Mouse (Mus musculus) embryo, embryonic 9.5 days (tissue): ENCODE measurements around the gene Napsa.
A peak's percentile ranks its signal among the peaks of the same experiment; 100 is the strongest.

Source experiments
- DNase-seq: peaks from one replicate; pipeline ENCODE4 v3.0.0-alpha.2; 2017; ENCODE audit errors: extremely low spot score

Gene Napsa

DNA sequence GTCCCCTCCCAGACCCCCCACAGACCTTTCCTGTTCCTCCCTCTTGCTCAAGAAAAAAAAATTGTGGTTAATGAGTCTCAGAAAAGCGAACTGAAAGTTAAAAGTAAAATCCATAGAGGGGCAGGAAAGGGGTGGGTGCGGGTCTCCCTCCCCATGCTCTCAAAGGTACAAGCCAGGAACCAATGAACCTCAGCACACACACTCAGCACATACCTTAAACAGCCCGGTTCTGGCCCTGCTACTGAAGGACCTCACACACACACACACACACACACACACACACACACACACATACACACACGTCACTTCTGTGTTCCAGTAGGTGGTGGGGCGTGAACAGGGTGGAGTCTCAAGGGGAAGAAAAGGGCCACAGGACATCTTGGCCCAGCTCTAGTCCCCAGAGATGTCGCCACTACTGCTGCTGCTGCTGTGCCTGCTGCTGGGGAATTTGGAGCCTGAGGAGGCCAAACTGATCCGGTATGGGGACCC, at the start of gene Napsa:
Napsa (plus strand) TSS at position 168 of the 489 bp plus-strand sequence.
- DNase-seq, result no peak

DNA sequence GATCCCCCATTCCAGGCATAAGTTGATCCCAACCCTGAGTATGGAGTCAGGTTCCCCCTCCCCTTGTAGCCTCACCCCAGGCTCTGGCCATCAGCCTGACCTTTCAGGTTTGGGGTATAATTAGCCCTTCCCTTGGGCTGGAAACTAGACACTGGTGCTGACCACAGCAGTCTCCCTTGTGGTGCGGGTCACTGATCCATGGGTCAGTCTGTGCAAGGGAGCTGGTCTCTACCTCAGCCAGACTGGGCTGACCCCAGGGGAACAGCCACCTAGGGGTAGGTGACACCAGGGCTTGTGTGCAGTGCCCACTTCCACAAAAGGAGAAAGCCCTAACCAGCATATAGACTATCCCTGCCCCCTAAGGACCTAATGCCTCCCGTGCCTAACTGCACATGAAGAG, 49.1 kb upstream of the Napsa start:
- DNase-seq, result no peak

DNA sequence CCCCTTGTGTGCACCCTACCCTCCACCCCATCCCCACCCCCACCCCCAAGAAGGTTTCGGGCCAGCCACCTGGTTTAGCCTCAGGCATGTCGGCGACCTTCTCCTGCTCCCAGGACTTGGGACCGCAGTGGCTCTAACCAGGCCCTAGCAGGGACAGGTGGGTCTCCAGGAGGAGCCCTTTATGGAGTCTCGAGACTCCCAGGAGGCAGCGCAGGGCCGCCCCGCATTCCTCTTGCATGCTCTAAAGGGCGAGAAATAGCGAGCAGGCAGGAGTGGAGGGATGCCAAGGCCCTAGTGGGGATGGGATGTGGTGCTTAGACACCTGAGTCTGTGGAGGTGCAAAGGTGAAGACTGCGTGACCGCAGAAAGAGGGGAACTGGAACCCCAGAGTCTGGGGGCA, 47.7 kb upstream of the Napsa start, which contains the start of gene Mybpc2:
Mybpc2 (minus strand) TSS at position 155 of the 400 bp plus-strand sequence.
- DNase-seq, result no peak

DNA sequence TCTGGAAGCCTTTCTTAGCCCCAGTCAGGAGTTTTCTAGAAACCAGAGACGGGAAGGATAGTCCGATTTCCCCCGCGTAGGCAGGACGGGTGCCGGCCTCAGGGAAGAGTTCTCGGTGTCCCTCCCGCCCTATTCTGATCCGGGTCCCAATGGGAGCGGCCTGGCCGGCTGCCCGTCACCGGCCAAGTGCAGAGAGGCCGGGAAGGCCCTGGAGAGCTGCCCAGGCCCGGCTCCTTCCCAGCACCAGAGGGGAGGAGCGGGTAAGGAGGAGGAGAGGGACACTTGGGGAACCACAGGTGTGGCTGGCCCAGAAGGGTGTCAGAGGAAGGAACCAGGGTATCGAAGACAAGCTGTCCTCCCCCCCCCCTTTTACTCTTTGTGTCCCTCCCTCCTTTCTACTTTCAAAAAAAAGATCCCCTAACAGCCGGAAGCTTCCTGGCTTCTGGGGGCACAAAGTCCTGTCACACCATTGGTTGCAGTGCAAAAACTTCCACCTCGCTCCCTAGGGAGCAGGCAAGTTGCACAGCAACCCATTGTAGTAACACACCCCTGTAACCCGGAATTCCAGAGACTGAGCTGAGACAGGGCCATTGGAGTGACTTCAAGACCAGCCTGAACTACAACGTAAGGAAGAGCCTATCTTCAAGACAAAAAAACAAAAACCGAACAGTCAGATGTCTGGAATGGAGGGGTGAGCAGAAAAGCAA, 46.9 kb upstream of the Napsa start:
- peak; percentile 29 for DNase-seq

DNA sequence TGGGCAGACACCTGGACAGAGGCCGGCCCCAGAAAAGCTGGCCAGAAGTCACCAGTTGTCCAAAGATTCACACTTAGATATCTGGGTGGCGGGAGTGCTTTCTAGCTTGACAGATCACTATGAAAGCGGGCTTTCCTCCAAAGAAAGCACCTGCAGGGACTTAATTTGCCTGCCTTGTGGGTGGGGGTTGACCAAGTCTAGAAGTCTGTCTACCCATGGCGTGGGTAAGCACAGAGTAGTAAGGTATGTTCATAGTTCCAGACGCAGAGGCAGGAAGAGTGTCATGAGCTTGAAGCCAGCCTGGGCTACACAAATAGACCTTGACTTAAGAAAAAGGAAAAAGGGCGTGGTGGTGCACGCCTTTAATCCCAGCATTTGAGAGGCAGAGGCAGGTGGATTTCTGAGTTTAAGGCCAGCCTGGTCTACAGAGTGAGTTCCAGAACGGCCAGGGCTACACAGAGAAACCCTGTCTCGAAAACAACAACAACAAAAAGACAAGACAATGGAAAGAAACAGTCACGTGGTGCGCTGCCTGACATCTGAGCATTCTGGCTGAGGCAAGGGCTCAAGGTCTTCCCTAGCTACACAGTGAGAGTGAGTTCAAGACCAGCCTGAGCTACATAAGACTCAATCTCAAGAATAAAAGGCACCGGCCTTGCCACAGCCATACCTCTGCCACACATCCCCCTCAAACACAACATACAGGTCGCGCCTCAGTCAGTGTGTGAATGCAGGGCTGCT, 45.6 kb upstream of the Napsa start:
- DNase-seq, result no peak

DNA sequence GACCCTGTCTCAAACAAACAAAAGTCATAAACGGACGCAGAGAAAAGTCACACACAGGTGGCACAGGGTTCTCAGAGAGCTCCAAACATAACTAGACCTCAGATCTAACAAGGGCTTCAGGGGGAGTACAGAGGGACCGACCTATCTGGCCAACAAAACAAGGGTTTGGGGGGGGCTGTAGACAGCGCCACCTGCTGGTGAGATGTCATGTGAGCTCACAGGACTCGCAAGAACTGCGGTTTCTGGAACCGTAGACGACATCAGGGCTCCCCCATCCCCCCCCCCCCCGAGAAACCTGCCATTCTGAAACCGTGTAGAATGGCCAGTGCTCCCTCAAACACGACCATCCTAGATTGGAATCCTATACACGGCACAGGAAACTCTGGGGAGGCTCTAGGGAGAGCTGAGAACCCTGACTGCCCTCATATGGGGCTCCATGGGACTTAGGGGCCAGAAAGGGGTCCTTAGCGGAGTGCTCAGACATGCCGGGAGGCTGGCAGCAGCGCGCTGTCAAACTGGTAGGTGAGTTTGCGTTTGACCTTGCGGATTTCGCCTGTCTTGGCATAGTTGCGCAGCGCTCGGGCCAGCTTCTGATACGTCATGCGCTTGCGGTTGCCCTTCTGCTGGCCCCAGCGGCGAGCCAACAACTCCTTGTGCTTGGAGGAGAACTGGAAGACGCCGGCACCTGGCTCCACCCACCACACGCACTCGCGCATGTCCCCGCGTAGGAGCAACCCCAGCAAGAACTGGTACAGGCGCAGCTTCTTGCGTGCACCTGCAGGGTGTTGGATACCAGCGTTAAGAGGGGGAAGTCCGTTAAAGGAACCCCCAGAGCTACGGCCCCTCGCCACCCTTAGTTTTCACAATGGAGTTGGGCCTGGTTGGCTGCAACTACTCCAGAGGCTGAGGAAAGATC, 44.4 kb upstream of the Napsa start:
- DNase-seq, result peak; percentile 66

DNA sequence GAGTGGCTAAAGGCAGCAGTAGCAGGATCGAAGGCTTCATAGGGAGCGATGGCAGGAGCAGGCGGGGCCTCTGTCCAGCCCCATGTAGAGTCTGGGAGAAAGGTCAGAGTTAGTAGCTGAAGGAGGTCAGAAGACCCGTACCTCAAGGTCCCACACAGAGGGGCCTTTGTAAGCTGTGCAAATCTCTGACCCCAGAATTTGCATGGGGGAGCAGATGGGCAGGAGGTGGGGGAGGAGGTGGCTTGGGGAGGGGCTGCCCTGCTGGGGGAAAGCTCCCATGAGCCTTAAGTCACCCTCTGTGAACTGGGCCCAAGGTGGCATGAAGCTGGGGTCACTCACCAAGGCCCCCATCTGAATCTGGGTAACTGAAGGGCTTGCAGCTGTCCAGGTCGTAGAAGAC, 42.7 kb upstream of the Napsa start:
- DNase-seq, result no peak

DNA sequence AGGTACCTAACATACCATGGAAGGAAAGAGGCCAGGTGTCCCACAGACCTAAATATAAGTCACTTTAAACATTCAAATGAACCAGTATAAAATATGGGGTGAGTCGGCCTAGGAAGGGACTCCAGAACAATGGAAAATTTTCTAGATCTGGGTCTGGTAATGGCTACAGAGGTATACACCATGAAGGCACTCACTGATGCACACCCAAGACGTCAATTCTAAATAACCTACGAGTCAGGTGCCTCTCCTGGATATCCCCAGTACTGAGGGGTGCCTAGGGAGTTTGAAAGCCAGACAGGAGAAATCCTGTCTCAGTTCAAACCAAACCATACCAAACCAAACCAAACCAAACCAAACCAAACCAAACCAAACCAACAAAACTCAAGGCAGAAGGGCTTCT, 41.7 kb upstream of the Napsa start:
- no peak for DNase-seq

DNA sequence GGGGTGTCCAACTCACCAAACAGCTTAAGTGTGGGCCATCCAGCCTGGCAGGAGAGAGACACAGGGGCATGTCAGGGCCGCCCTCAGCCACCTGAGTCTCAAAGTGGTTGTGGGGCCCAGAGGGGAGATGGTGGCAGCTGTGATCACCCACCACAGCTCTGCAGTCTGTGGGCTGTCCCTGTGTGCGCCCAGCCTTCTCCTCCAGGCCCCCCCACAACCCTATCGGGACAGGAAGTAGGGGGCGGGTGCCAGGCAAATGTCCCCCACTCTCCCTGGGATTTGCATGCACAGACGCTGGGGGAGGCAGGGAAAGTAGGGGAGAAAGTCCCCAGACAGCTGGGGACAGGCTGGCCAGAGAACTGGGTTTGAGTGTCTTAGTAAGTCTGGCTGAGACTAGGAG, 41.0 kb upstream of the Napsa start:
- DNase-seq, result no peak

DNA sequence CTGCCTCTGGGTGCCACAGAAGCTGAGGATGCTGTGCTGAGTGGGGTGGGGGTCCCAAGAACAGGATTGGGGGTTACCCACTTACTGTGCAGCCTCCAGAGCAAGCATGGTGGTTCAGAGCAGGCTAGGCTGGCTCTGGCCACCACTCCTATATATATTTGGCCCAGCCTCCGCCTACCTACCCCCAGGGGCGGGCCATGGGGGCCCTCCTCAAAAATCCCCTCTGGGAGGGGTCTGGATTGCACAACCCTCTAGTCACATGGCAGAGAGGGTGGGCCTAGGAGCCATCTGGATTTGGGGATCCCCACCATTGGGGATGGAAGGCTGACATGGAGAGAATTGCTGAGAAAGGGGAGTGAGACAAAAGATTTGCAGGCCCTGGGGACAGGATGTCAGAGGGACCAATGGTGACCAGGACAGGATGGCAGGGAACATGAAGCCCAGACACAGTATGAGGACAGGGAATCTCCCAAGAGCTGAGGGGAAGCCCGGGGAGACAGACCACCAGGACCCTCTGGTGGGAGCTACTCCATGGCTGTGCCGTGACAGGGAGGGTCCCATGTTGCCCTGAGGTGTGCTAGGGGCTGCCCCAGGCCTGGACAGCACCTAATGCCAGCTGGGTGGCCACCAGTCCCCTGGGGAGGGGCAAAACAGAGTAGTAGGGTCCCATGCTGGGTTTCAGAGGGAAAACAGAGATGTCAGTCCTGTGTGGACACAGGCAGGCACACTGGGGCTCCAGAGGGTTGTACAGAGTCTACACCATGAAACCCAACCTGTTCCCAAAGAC, 40.0 kb upstream of the Napsa start, which contains the start of gene Spib:
Spib (minus strand) TSS at position 126 of the 787 bp plus-strand sequence.
- DNase-seq, result no peak

DNA sequence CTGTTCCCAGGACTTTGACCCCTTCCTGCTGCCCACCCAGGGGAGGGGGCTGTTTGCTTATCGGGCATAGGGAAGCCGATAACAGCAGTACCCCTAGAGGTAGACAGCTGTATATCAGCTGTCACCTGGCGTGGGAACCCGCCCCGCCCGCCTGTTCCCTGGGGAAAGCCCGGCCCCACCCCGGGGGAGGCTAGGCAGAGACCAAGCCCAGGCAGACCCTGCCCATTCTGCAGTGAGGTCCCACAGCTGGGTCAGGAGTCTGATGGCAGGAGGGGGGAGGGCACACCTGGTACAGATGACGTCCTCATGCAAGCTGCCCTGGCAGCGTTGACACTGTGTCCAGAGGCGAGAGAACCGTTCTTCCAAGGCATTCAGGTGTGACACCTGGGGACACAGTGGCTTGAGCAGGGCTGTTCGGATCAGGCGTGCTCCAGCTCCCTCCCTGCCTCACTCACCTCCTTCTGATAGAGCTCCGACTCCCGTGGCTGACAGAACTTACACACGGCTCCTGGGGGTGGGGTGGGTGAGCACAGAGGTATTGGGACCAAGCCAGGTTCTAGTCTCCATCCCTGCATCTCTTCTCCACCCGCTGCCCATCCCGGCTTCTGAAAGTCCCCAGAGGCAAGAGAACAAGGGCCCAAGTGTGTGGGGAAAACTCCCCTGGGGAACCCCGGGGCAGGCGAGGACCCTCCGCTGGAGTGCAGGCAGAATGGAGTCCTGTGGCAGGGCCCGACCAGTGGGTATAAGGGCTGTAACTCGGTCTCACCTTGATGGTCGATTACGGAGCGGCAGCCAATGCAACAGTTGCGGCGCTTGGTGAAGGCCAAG, 39.0 kb upstream of the Napsa start:
- no peak for DNase-seq

DNA sequence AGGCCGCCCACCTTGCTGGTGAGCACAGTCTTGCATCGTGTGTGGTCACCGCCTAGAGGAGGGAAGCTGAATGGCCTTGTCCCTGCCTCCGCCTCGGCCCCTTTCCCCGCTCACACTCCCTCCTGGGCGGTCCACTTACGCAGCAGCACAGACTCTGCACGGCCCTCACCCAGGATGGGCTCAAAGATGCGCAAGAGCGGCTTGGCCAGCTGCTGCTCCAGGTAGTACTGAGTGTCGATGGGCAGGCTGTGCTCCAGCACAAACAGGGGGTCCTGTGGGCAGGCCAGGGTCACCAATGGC, 38.5 kb upstream of the Napsa start:
- no peak for DNase-seq

DNA sequence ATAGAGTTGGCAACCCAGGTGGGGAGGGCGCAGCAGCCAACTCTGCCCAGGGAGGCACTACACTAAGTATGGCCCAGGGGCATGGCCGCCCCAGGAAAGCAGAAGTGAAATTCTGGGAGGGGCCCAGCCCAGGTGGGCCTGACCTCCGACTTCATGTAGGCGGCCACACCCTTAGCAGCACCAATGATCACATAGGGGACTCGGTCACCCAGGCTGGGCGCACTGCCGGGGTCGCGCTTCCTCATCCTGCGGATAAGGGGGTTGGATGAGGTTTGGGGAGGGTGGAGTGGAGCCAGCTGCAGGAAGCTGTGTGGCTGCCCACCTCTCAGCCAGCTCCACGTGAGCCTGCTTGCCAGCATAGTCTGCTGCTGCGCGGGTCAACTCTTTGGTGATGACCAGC, 37.9 kb upstream of the Napsa start:
- DNase-seq, result no peak

DNA sequence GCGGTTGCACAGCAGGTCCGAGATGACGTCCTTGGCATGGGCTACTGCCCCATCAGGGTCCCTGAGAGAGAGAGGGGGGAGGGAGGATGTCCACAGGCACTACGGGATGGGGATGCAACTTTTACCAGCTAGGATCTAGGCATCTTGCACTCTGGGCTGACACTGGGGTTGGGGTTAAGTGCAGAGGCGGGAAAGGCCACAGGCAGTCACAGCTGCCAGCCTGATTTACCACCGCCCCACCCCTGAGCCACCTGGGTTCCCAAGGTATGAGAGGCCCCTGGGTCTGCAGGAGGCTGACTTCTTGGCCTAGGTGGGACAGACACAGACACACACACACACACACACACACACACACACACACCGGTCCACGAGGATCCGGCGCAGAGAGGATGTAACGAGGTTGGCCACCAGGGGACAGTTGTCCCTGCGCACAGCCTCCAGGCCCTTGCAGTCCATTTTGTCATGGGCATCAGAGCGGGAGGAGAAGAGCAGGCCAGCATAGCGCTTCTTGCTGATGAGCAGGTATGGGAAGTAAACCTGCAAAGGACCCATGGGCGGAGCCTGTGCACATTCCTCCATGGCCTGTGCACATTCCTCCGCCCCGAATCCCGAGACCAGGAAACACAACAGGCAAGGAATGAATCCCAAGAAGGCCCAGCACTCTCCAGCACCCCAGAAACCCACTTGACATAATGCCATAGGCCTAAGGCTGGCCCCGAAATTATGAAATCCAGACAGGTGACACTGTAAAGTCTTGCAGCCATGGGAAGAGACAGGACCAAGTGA, 37.3 kb upstream of the Napsa start:
- DNase-seq, result no peak

DNA sequence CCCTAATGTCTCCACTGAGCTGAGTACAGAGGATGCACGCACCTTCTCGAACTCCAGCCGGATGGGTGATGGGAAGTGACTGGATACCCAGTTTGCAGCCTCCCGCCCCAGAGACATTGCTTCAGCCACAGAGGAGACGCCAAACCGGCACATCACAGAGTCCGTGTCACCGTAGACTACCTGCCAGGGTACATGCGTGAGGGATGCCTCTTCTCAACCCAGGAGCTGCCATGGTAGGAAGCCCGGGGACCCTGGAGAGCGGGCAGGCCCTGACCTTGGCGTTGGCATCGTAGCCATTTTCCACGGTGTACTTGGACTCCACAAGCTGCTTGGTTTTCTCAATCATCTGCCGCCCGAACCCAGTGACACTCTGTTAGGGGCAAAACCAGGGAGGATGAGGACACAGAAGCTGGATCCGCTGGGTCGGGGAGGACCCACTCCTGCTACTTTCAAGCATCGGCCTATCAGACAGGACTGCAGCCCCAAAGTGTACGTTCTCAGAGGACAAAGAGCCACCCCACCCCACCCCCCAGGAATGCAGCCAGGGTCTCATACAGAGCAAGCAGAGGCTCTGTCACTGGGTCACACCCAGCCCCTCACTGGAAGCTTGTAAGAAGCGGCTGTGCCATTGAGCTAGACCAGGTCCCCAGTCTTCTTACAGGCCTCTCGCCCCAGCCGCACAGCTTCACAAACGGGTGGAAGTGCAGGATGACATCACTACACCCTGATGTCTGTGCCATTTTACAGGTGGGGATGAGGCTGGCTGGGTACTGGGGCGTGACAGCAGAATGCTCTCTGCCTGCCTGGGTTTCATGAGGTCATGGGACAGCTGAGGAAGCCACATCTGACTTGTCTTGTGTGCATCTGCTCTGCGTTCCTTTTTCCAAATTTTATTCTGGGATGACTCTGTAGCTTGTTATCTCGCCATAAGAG, 36.3 kb upstream of the Napsa start:
- DNase-seq, result no peak

DNA sequence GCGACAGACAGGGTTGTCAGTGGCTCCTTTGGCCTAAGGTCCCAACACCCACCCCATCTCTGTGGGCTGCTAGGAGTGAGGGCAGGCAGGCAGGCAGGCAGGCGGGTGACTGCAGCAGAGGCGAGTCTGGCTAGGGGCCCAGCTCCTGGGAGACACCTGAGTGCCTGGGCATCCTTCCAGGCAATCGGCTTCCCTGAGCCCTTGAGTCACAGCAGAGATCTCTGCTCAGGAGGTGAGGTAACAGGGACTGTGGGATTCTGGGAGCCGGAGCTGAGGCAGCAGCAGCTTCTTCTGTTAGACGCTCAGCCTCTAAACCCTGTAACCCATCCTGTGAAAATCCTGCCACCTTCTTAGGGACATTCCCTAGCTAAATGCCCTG, 35.6 kb upstream of the Napsa start:
- no peak for DNase-seq

DNA sequence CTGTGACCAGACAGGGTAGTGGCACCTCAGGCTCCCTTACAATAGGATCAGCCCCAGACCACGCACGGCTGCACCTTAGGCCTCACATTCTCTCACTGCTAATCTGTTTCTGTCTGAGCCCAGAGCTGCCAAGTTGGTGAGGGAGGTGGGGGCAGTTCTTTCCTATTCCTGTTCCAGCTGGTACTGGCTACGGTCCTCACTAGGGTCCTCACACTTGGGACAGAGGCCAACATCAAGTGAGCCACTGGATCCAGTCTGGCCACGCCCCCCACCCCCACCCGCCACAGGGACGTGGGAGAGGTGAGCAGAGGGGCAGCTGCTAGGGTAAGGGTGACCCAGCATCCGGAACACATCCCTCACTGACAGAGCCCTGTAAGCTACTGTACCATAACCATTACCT, 35.2 kb upstream of the Napsa start:
- no peak for DNase-seq

DNA sequence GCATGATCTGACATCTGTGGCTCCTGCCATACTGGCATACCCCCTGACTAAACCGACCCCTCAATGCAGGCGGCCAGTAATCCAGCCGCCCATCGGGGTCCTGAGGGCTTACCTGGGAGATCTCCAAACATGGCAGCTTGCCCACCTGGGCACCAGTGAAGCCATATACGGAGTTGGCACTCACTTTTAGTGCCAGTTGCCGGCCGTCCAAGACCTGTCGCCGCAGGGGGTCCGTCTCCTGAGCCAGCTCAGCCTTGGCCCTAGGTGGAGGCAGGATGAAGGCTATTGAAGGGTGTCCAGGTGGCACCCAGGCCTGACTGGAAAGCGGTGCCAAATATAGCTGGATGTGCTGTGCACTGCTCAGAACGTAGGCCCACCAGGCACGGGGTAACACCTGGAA, 34.7 kb upstream of the Napsa start:
- no peak for DNase-seq
